Mouse (Mus musculus): ENCODE measurements around the gene Sucnr1. TPM values are rescaled to one million over a fixed set of nuclear protein-coding genes. Genes with fewer than 3 reads are reported as not detected.

Sucnr1 gene
- total RNA-seq, 2 experiments from 2014 or later = not detected

GRCm38 (mm10) chr3:60111135-60111710 is 29.6 kb downstream of the Sucnr1 start:
- no peak for DNase-seq
- intact Hi-C loops (cut with DNase I) = loop anchor here (5.0 kb wide), 2 partner anchors 789 to 989 kb away; no protein-coding TSS in a partner anchor

GRCm38 (mm10) chr3:60111889-60112646 is 30.4 kb downstream of the Sucnr1 start:
- peak in 1 of 2 experiments; percentile 6 for DNase-seq
- intact Hi-C loops (cut with DNase I) = loop anchor here (1.0 to 5.0 kb wide), 3 partner anchors 242 to 990 kb away; no protein-coding TSS in a partner anchor

- intact Hi-C loops (cut with DNase I) = loop anchor here (5.0 kb wide), 2 partner anchors 792 to 992 kb away; no protein-coding TSS in a partner anchor
- no peak for DNase-seq
Measured at GRCm38 (mm10) chr3:60114571-60114970, 32.9 kb downstream of the Sucnr1 start.

- intact Hi-C loops (cut with DNase I) = no loop called here
- DNase-seq = no peak
Measured at GRCm38 (mm10) chr3:60121449-60121848, 39.8 kb downstream of the Sucnr1 start.

GRCm38 (mm10) chr3:60123859-60124794 is 42.5 kb downstream of the Sucnr1 start:
- intact Hi-C loops (cut with DNase I) = no loop called here
- no peak for DNase-seq

- no peak for DNase-seq
- intact Hi-C loops (cut with DNase I) = no loop called here
Measured at GRCm38 (mm10) chr3:60126564-60126963, 44.9 kb downstream of the Sucnr1 start.

- intact Hi-C loops (cut with DNase I) = no loop called here
Measured at GRCm38 (mm10) chr3:60128282-60128681, 46.6 kb downstream of the Sucnr1 start.

GRCm38 (mm10) chr3:60135801-60136200 is 54.1 kb downstream of the Sucnr1 start:
- intact Hi-C loops (cut with DNase I) = no loop called here
- no peak for DNase-seq

More at GRCm38 (mm10) chr3:60128282-60128681, 46.6 kb downstream of the Sucnr1 start:
- no peak for DNase-seq

Other genes with a start within 250 kb of the Sucnr1 start
- gene Gm8298, start 220.8 kb upstream of the Sucnr1 start, total RNA-seq (2021) = not detected
- gene C130079G13Rik, start 156.7 kb upstream of the Sucnr1 start, total RNA-seq (2021) = not detected
- gene Aadacl2, start 75.1 kb upstream of the Sucnr1 start, total RNA-seq (2021) = not detected
- gene Aadac, start 56.2 kb upstream of the Sucnr1 start, total RNA-seq (2021) = not detected